Mouse (Mus musculus) embryonic facial prominence, embryonic 12.5 days (tissue): ENCODE data around the gene Gpatch1. TPM values are rescaled to one million over a fixed set of nuclear protein-coding genes. Genes with fewer than 3 reads are reported as not detected.
"Not testable (repeated sequence)": the region's sequence is repeated elsewhere in the genome, so short reads cannot be mapped to it uniquely, and the experiment has no call there.

Experiments used
- ATAC-seq: fragments of 200-750 bp; cut with Nextera tagmentation; 2 replicates; pipeline ENCODE4 v1.8.0; 2017; ENCODE audit not compliant: insufficient number of reproducible peaks, insufficient read depth, low FRiP score, low TSS enrichment
- H3K27ac ChIP-seq: fragments of 300-500 bp; sonication (generic); 2 replicates; pipeline ENCODE4 v1.5.1; 2016; ENCODE audit warnings: mild to moderate bottlenecking
- H3K27me3 ChIP-seq: fragments of 300-500 bp; sonication (generic); 2 replicates; pipeline ENCODE4 v1.6.1; 2016; ENCODE audit warnings: mild to moderate bottlenecking, moderate library complexity
- H3K36me3 ChIP-seq: fragments of 300-500 bp; sonication (generic); 2 replicates; pipeline ENCODE4 v1.6.1; 2016; ENCODE audit warnings: mild to moderate bottlenecking
- H3K4me1 ChIP-seq: fragments of 300-500 bp; sonication (generic); 2 replicates; pipeline ENCODE4 v1.6.1; 2016
- H3K4me2 ChIP-seq: fragments of 300-500 bp; sonication (generic); replicated peaks from 2 replicates; pipeline ENCODE4 v1.6.1; 2016; ENCODE audit warnings: mild to moderate bottlenecking, moderate library complexity
- H3K4me3 ChIP-seq: fragments of 300-500 bp; sonication (generic); 2 replicates; pipeline ENCODE4 v1.5.1; 2016; ENCODE audit warnings: mild to moderate bottlenecking
- H3K9ac ChIP-seq: fragments of 300-500 bp; sonication (generic); 2 replicates; pipeline ENCODE4 v1.6.1; 2016; ENCODE audit warnings: mild to moderate bottlenecking, moderate library complexity
- H3K9me3 ChIP-seq: fragments of 300-500 bp; sonication (generic); 2 replicates; pipeline ENCODE4 v1.6.1; 2016; ENCODE audit warnings: mild to moderate bottlenecking, moderate library complexity
- WGBS: fragments of 180-500 bp; shearing (Covaris S2); methylation state at CpG from one replicate; pipeline ENCODE4 v1.1.7; 2016; 5-methylcytosine and 5-hydroxymethylcytosine counted together
- polyA plus RNA-seq: library from polyadenylated mRNA; unstranded; fragments of >200 nt; fragmentation: Nextera tagmentation; extraction: Ambion mirVana; gene quantifications from 2 replicates; pipeline ENCODE4 v1.2.1, GENCODE M21; 2016

Gpatch1 gene
- polyA plus RNA-seq, 1 experiment from 2014 or later, result 19.6 TPM

- H3K4me2 ChIP-seq, result no peak overlapping the region
- no peak overlapping the region for H3K4me3 ChIP-seq
- H3K27ac ChIP-seq, result no peak overlapping the region
- H3K4me1 ChIP-seq, result peaks cover 12% of the 10 kb centered on the region
- WGBS, result 44% methylated on average over 3 of the region's 3 CpGs
- no peaks in the 10 kb centered on the region for H3K27me3 ChIP-seq
- no peak for ATAC-seq
- H3K36me3 ChIP-seq, result no peaks in the 10 kb centered on the region
- H3K9ac ChIP-seq, result no peak overlapping the region
- H3K9me3 ChIP-seq, result no peaks in the 10 kb centered on the region
Observed at GRCm38 (mm10) chr7:35322161-35322560, 3.9 kb upstream of the Gpatch1 start.

- WGBS, result 77% methylated on average over 4 of the region's 4 CpGs
Observed at GRCm38 (mm10) chr7:35319755-35320154, 1.5 kb upstream of the Gpatch1 start.

GRCm38 (mm10) chr7:35319221-35319620 lies 981 bp upstream of the Gpatch1 start:
- H3K4me2 ChIP-seq, H3K36me3 ChIP-seq, H3K9me3 ChIP-seq, ATAC-seq, H3K4me3 ChIP-seq, H3K9ac ChIP-seq, H3K27ac ChIP-seq, H3K27me3 ChIP-seq: not testable (repeated sequence)
- peaks cover 14% of the 10 kb centered on the region for H3K4me1 ChIP-seq
- WGBS, result 84% methylated on average over 3 of the region's 3 CpGs

More at GRCm38 (mm10) chr7:35319755-35320154, 1.5 kb upstream of the Gpatch1 start:
- Histone ChIP-seq H3K9me3 (no peaks in the 10 kb centered on the region), H3K36me3 (no peaks in the 10 kb centered on the region), H3K4me1 (peaks cover 14% of the 10 kb centered on the region), H3K27me3 (no peaks in the 10 kb centered on the region), H3K9ac (no peak overlapping the region), H3K4me2 (no peak overlapping the region), H3K27ac (no peak overlapping the region), H3K4me3 (no peak overlapping the region)
- ATAC-seq, result no peak

GRCm38 (mm10) chr7:35314156-35314555 lies 4.1 kb downstream of the Gpatch1 start:
- ATAC-seq, result no peak
- Histone ChIP-seq H3K9ac (no peak overlapping the region; the same call in 1 of the 2 replicates), H3K9me3 (no peaks in the 10 kb centered on the region), H3K4me2 (no peak overlapping the region), H3K4me1 (peaks cover 8% of the 10 kb centered on the region), H3K27ac (no peak overlapping the region), H3K27me3 (no peaks in the 10 kb centered on the region), H3K4me3 (no peak overlapping the region), H3K36me3 (peaks cover 3% of the 10 kb centered on the region)

GRCm38 (mm10) chr7:35311214-35311613 lies 7.0 kb downstream of the Gpatch1 start:
- Histone ChIP-seq H3K9ac (no peak overlapping the region), H3K36me3 (peaks cover 29% of the 10 kb centered on the region), H3K4me3 (no peak overlapping the region), H3K4me2 (no peak overlapping the region), H3K4me1 (no peaks in the 10 kb centered on the region), H3K27me3 (no peaks in the 10 kb centered on the region), H3K27ac (no peak overlapping the region), H3K9me3 (no peaks in the 10 kb centered on the region)
- no peak for ATAC-seq
- WGBS, result 98% methylated on average over 3 of the region's 3 CpGs

- Histone ChIP-seq H3K36me3 (peaks cover 56% of the 10 kb centered on the region), H3K27ac (no peak overlapping the region), H3K4me2 (no peak overlapping the region), H3K9ac (no peak overlapping the region), H3K27me3 (no peaks in the 10 kb centered on the region), H3K9me3 (no peaks in the 10 kb centered on the region), H3K4me1 (no peaks in the 10 kb centered on the region), H3K4me3 (no peak overlapping the region)
- ATAC-seq, result no peak
Observed at GRCm38 (mm10) chr7:35300792-35301191, 17.4 kb downstream of the Gpatch1 start.

GRCm38 (mm10) chr7:35299656-35300055 lies 18.6 kb downstream of the Gpatch1 start:
- no peak for ATAC-seq

GRCm38 (mm10) chr7:35297886-35298285 lies 20.4 kb downstream of the Gpatch1 start:
- 91% methylated on average over 5 of the region's 5 CpGs for WGBS
- Histone ChIP-seq H3K9ac (no peak overlapping the region), H3K9me3 (no peaks in the 10 kb centered on the region), H3K36me3 (peaks cover 57% of the 10 kb centered on the region), H3K27ac (no peak overlapping the region), H3K4me2 (no peak overlapping the region), H3K4me3 (no peak overlapping the region), H3K4me1 (no peaks in the 10 kb centered on the region), H3K27me3 (no peaks in the 10 kb centered on the region)
- ATAC-seq, result no peak

More at GRCm38 (mm10) chr7:35299656-35300055, 18.6 kb downstream of the Gpatch1 start:
- Histone ChIP-seq H3K27me3 (no peaks in the 10 kb centered on the region), H3K4me2 (no peak overlapping the region), H3K36me3 (peaks cover 55% of the 10 kb centered on the region), H3K4me3 (no peak overlapping the region), H3K9me3 (no peaks in the 10 kb centered on the region), H3K9ac (no peak overlapping the region), H3K4me1 (no peaks in the 10 kb centered on the region), H3K27ac (no peak overlapping the region)
- 80% methylated on average over 8 of the region's 8 CpGs for WGBS

GRCm38 (mm10) chr7:35295631-35296030 lies 22.6 kb downstream of the Gpatch1 start:
- WGBS, result 96% methylated on average over 2 of the region's 2 CpGs
- H3K4me2 ChIP-seq, result no peak overlapping the region
- no peak overlapping the region for H3K27ac ChIP-seq
- peaks cover 61% of the 10 kb centered on the region for H3K36me3 ChIP-seq
- H3K4me1 ChIP-seq, result no peaks in the 10 kb centered on the region
- H3K9ac ChIP-seq, result no peak overlapping the region
- no peaks in the 10 kb centered on the region for H3K9me3 ChIP-seq
- ATAC-seq, result no peak
- no peaks in the 10 kb centered on the region for H3K27me3 ChIP-seq
- no peak overlapping the region for H3K4me3 ChIP-seq

GRCm38 (mm10) chr7:35293464-35293863 lies 24.8 kb downstream of the Gpatch1 start:
- no peak overlapping the region for H3K4me2 ChIP-seq
- no peak for ATAC-seq
- no peaks in the 10 kb centered on the region for H3K27me3 ChIP-seq
- 88% methylated on average over 13 of the region's 13 CpGs for WGBS
- no peak overlapping the region for H3K4me3 ChIP-seq
- peaks cover 71% of the 10 kb centered on the region for H3K36me3 ChIP-seq
- no peak overlapping the region for H3K27ac ChIP-seq
- H3K9ac ChIP-seq, result no peak overlapping the region
- no peaks in the 10 kb centered on the region for H3K4me1 ChIP-seq
- no peaks in the 10 kb centered on the region for H3K9me3 ChIP-seq

- 87% methylated on average over 3 of the region's 3 CpGs for WGBS
- Histone ChIP-seq H3K9ac (no peak overlapping the region), H3K4me2 (no peak overlapping the region), H3K36me3 (peaks cover 83% of the 10 kb centered on the region), H3K27me3 (no peaks in the 10 kb centered on the region), H3K4me1 (no peaks in the 10 kb centered on the region), H3K27ac (no peak overlapping the region), H3K4me3 (no peak overlapping the region), H3K9me3 (peaks cover 28% of the 10 kb centered on the region)
- no peak for ATAC-seq
Observed at GRCm38 (mm10) chr7:35278933-35279332, 39.3 kb downstream of the Gpatch1 start.

GRCm38 (mm10) chr7:35277433-35277832 lies 40.8 kb downstream of the Gpatch1 start:
- Histone ChIP-seq H3K27me3 (no peaks in the 10 kb centered on the region), H3K9ac (no peak overlapping the region), H3K36me3 (peaks cover 71% of the 10 kb centered on the region), H3K4me3 (no peak overlapping the region), H3K4me2 (no peak overlapping the region), H3K4me1 (no peaks in the 10 kb centered on the region), H3K9me3 (peaks cover 28% of the 10 kb centered on the region), H3K27ac (no peak overlapping the region)
- ATAC-seq, result no peak
- WGBS, result 78% methylated on average over 4 of the region's 4 CpGs
